Mouse (Mus musculus): ENCODE measurements around the gene Mmp14.

DNA sequence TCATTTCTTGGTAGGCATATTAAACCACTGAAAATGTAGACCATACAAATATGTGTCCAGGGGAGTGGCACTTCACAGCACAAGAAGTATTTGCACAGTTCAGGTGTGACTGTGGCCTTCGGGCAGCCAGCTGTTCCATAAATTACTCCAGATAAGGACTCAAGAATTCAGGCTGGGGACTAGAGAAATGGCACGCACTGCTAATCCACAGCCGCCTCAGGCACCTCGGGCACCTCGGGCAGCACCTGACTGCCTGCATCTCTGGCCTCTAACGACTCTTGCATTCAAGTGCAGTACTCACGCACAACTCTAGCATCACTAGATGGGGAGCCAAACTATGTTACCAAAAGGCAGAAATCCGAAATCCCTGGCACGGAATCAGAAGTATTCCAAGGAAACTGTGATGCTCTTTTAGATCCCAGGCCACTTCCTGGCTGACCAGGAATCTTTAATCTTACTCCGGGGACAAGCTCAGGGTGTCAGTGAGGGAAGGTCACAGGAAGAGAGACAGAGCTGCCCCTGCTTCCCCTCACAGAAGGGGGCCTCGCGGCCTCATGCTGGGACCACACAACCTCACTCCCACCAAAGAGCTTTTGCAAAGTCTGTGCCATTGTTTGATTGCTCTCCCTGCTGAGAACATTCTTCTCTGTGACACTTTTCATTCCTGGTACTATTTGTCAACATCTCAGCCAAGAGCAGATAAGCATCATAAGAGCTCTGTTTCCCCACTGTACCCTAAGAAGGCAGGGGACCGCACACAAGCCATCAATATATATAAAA lies 16.0 kb upstream of the Mmp14 start:
- TF ChIP-seq TAL1 (IDR thresholded peaks at IDR 0.05; ENCODE audit: low read length): no peak
- no peak for TF ChIP-seq GATA1 (IDR thresholded peaks at IDR 0.05; ENCODE audit: low read length)

All from erythroblast, embryonic 14.5 days (primary cell).